Mouse (Mus musculus): Measurements from ENCODE around the gene Atmin. TPM values are rescaled to one million over a fixed set of nuclear protein-coding genes. Genes with fewer than 3 reads are reported as not detected.

The Atmin gene
- polyA plus RNA-seq, 1 experiment from 2014 or later = 9.5 TPM

DNA sequence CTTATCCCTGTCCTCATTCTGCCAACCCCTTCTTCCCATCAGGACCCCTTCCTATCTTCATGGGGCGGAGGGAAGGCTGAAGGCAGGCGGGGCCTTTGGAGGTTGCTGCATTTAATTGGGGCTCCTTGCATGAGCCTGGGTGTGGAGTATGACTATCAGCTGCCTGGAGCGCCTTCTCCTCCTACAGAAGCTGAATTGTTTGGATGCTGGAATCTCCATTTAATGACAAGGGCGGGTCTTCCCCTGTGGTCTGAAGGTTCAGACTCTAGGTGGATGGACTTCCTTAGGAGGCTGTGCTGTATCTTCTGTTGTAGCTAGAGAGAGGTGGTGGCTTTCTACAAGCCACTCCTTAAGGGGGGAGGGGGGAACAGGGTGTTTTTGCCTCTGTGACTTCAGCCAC, 8.2 kb upstream of the Atmin start:
- H3K4me3 ChIP-seq = no peak overlapping the region
- no peaks in the 10 kb centered on the region for H3K27me3 ChIP-seq
- no peak overlapping the region for H3K9ac ChIP-seq
- no peak for ATAC-seq (ENCODE audit: low FRiP score, low read depth)
- H3K4me1 ChIP-seq = no peaks in the 10 kb centered on the region
- no peaks in the 10 kb centered on the region for H3K9me3 ChIP-seq
- H3K36me3 ChIP-seq = peaks cover 74% of the 10 kb centered on the region
- no peak overlapping the region for H3K4me2 ChIP-seq (replicated peaks)
- H3K27ac ChIP-seq = no peak overlapping the region
- WGBS = 92% methylated on average over 4 of the region's 4 CpGs

GRCm38 (mm10) chr8:116935506-116935905, 7.7 kb upstream of the Atmin start:
- H3K4me3 ChIP-seq = no peak overlapping the region
- no peaks in the 10 kb centered on the region for H3K27me3 ChIP-seq
- ATAC-seq (ENCODE audit: low FRiP score, low read depth) = no peak
- H3K9ac ChIP-seq = no peak overlapping the region
- H3K9me3 ChIP-seq = no peaks in the 10 kb centered on the region
- no peak overlapping the region for H3K27ac ChIP-seq
- no peaks in the 10 kb centered on the region for H3K4me1 ChIP-seq
- WGBS = 87% methylated on average over 6 of the region's 6 CpGs
- peaks cover 73% of the 10 kb centered on the region for H3K36me3 ChIP-seq
- H3K4me2 ChIP-seq (replicated peaks) = no peak overlapping the region

GRCm38 (mm10) chr8:116942284-116943058, 722 bp upstream of the Atmin start:
- H3K4me3 ChIP-seq = no peak overlapping the region
- ATAC-seq (ENCODE audit: low FRiP score, low read depth) = no peak
- WGBS = 78% methylated on average over 12 of the region's 12 CpGs
- no peaks in the 10 kb centered on the region for H3K27me3 ChIP-seq
- H3K4me1 ChIP-seq = peaks cover 20% of the 10 kb centered on the region
- H3K27ac ChIP-seq = no peak overlapping the region
- H3K9ac ChIP-seq = no peak overlapping the region
- H3K4me2 ChIP-seq (replicated peaks) = peak overlapping the region; percentile 97
- peaks cover 23% of the 10 kb centered on the region for H3K36me3 ChIP-seq
- H3K9me3 ChIP-seq = no peaks in the 10 kb centered on the region

GRCm38 (mm10) chr8:116943555-116944384, 577 bp downstream of the Atmin start:
- H3K4me3 ChIP-seq = peak overlapping the region; percentile 95
- H3K9ac ChIP-seq = peak overlapping the region; percentile 89
- no peaks in the 10 kb centered on the region for H3K9me3 ChIP-seq
- peak overlapping the region; percentile 55; the same call in 1 of the 2 replicates for H3K27ac ChIP-seq
- H3K27me3 ChIP-seq = no peaks in the 10 kb centered on the region
- H3K4me1 ChIP-seq = peaks cover 20% of the 10 kb centered on the region
- peaks cover 16% of the 10 kb centered on the region for H3K36me3 ChIP-seq
- H3K4me2 ChIP-seq (replicated peaks) = peak overlapping the region; percentile 97
- ATAC-seq (ENCODE audit: low FRiP score, low read depth) = peak; percentile 79
- under 1% methylated on average over 59 of the region's 62 CpGs for WGBS

GRCm38 (mm10) chr8:116944385-116944696, 1.1 kb downstream of the Atmin start:
- no peaks in the 10 kb centered on the region for H3K27me3 ChIP-seq
- WGBS = 13% methylated on average over 4 of the region's 4 CpGs
- H3K9ac ChIP-seq = peak overlapping the region; percentile 89
- H3K36me3 ChIP-seq = peaks cover 16% of the 10 kb centered on the region
- H3K9me3 ChIP-seq = no peaks in the 10 kb centered on the region
- peak overlapping the region; percentile 97 for H3K4me2 ChIP-seq (replicated peaks)
- peak overlapping the region; percentile 95 for H3K4me3 ChIP-seq
- H3K27ac ChIP-seq = no peak overlapping the region
- no peak for ATAC-seq (ENCODE audit: low FRiP score, low read depth)
- peaks cover 20% of the 10 kb centered on the region for H3K4me1 ChIP-seq

GRCm38 (mm10) chr8:116945169-116945910, 2.1 kb downstream of the Atmin start:
- peaks cover 16% of the 10 kb centered on the region for H3K36me3 ChIP-seq
- no peak overlapping the region for H3K4me3 ChIP-seq
- H3K4me1 ChIP-seq = peaks cover 20% of the 10 kb centered on the region
- peak overlapping the region; percentile 89 for H3K9ac ChIP-seq
- no peaks in the 10 kb centered on the region for H3K27me3 ChIP-seq
- H3K27ac ChIP-seq = no peak overlapping the region
- peak overlapping the region; percentile 97; the same call in 1 of the 2 replicates for H3K4me2 ChIP-seq (replicated peaks)
- no peaks in the 10 kb centered on the region for H3K9me3 ChIP-seq
- no peak for ATAC-seq (ENCODE audit: low FRiP score, low read depth)
- 87% methylated on average over 9 of the region's 9 CpGs for WGBS

GRCm38 (mm10) chr8:116946268-116946838, 3.2 kb downstream of the Atmin start:
- H3K4me3 ChIP-seq = no peak overlapping the region
- no peak overlapping the region for H3K27ac ChIP-seq
- 85% methylated on average over 21 of the region's 21 CpGs for WGBS
- H3K9ac ChIP-seq = peak overlapping the region; percentile 53; the same call in 1 of the 2 replicates
- H3K4me1 ChIP-seq = peaks cover 24% of the 10 kb centered on the region
- no peaks in the 10 kb centered on the region for H3K9me3 ChIP-seq
- no peak for ATAC-seq (ENCODE audit: low FRiP score, low read depth)
- no peak overlapping the region for H3K4me2 ChIP-seq (replicated peaks)
- H3K27me3 ChIP-seq = no peaks in the 10 kb centered on the region
- H3K36me3 ChIP-seq = peaks cover 7% of the 10 kb centered on the region

DNA sequence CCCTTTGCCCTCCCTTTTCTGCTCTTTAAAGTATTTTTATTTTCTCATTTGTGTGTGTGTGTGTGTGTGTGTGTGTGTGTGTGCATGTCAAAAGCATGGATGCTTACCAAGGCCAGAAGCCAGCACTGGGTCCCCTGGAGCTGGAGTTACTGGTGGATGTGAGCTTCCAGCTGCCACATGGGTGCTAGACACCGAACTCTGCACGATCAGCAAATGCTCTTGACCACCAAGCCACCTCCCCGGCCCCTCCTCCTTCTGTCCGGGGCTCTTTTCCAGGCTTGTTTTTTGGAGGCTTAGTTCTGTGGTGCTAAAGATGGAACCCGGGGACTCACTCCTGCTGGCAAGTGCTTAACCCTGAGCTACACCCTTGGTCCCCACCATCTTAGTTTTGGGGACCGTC, 3.7 kb downstream of the Atmin start:
- Histone ChIP-seq H3K27me3 (no peaks in the 10 kb centered on the region), H3K27ac (no peak overlapping the region), H3K36me3 (peaks cover 7% of the 10 kb centered on the region), H3K4me1 (peaks cover 25% of the 10 kb centered on the region), H3K4me3 (no peak overlapping the region), H3K4me2 (replicated peaks) (no peak overlapping the region), H3K9me3 (no peaks in the 10 kb centered on the region), H3K9ac (no peak overlapping the region)
- 88% methylated on average over 6 of the region's 6 CpGs for WGBS
- ATAC-seq (ENCODE audit: low FRiP score, low read depth) = no peak

DNA sequence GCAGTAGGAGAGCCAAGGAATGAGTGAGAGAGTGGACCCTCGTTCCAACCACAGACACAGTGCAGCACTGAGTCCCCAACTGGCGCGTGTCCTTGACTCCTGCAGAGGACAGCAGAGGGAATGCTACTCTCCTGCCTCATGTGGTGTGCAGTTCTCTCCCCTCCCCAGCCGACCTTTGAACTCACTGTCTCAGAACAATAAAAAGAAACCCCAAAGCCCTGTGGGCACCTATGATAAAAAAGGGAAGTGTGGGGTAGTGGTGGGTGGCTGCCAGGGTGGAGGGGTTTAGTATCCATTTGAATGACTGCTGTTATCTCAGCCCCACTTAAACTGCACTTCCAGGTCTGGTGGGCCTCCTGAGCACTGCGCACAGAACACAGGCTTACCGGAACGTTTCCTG, 4.4 kb downstream of the Atmin start:
- Histone ChIP-seq H3K9ac (no peak overlapping the region), H3K36me3 (peaks cover 7% of the 10 kb centered on the region), H3K9me3 (no peaks in the 10 kb centered on the region), H3K27ac (no peak overlapping the region), H3K4me1 (peaks cover 27% of the 10 kb centered on the region), H3K27me3 (no peaks in the 10 kb centered on the region), H3K4me3 (no peak overlapping the region), H3K4me2 (replicated peaks) (no peak overlapping the region)
- WGBS = 93% methylated on average over 7 of the region's 7 CpGs
- no peak for ATAC-seq (ENCODE audit: low FRiP score, low read depth)

- Histone ChIP-seq H3K27ac (no peak overlapping the region), H3K36me3 (peaks cover 39% of the 10 kb centered on the region), H3K9ac (no peak overlapping the region), H3K27me3 (no peaks in the 10 kb centered on the region), H3K4me2 (replicated peaks) (no peak overlapping the region), H3K4me3 (no peak overlapping the region), H3K9me3 (no peaks in the 10 kb centered on the region), H3K4me1 (peaks cover 7% of the 10 kb centered on the region)
- no peak; the same call in 1 of the 2 replicates for ATAC-seq (ENCODE audit: low FRiP score, low read depth)
- WGBS = 44% methylated on average over 5 of the region's 5 CpGs
Observed at GRCm38 (mm10) chr8:116951369-116951768, 8.2 kb downstream of the Atmin start.

GRCm38 (mm10) chr8:116951778-116952177, 8.6 kb downstream of the Atmin start:
- peaks cover 43% of the 10 kb centered on the region for H3K36me3 ChIP-seq
- no peaks in the 10 kb centered on the region for H3K27me3 ChIP-seq
- no peak for ATAC-seq (ENCODE audit: low FRiP score, low read depth)
- peaks cover 7% of the 10 kb centered on the region for H3K4me1 ChIP-seq
- no peak overlapping the region for H3K4me3 ChIP-seq
- H3K27ac ChIP-seq = no peak overlapping the region
- H3K4me2 ChIP-seq (replicated peaks) = no peak overlapping the region
- no peaks in the 10 kb centered on the region for H3K9me3 ChIP-seq
- 97% methylated on average over 2 of the region's 2 CpGs for WGBS
- H3K9ac ChIP-seq = no peak overlapping the region

- WGBS = 85% methylated on average over 8 of the region's 8 CpGs
- Histone ChIP-seq H3K4me3 (no peak overlapping the region), H3K4me2 (replicated peaks) (no peak overlapping the region), H3K4me1 (peaks cover 7% of the 10 kb centered on the region), H3K27me3 (no peaks in the 10 kb centered on the region), H3K27ac (no peak overlapping the region), H3K9ac (no peak overlapping the region), H3K9me3 (no peaks in the 10 kb centered on the region), H3K36me3 (peaks cover 50% of the 10 kb centered on the region)
- ATAC-seq (ENCODE audit: low FRiP score, low read depth) = no peak
Observed at GRCm38 (mm10) chr8:116952428-116952827, 9.2 kb downstream of the Atmin start.
